Mouse (Mus musculus) leukemia stem cell, adult 10-12 weeks (primary cell): ENCODE measurements around the gene Tex9. TPM values are rescaled to one million over a fixed set of nuclear protein-coding genes. Genes with fewer than 3 reads are reported as not detected.

Experiments
- polyA plus RNA-seq: library from polyadenylated mRNA; stranded (reverse); fragments of >175 nt; gene quantifications from 2 replicates; pipeline ENCODE4 v1.2.3, GENCODE M21; 2012; ENCODE audit warnings: low replicate concordance

The Tex9 gene
- 1.1 and 5.9 TPM in 2 replicates for polyA plus RNA-seq

DNA sequence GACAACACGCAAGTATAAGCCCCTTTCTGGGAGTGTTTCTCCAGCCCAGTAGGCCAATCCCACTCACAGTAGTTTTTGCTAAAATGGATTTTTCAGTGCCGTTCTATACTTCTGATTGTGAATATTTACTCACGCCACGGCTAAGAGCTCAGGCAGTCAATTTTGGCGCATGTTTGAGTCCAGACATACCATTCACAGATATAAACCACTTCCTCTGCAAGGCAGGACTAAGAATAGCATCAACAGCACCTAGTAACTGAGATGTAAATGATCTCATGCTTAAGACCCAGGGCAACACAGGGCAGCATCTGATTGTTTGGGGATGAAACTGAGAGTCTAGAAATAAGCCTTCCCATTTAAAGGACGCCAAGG is at the start of gene Tex9:
Gene Tex9, minus strand, starts transcription at position 19 of the 372 bp plus-strand sequence.

DNA sequence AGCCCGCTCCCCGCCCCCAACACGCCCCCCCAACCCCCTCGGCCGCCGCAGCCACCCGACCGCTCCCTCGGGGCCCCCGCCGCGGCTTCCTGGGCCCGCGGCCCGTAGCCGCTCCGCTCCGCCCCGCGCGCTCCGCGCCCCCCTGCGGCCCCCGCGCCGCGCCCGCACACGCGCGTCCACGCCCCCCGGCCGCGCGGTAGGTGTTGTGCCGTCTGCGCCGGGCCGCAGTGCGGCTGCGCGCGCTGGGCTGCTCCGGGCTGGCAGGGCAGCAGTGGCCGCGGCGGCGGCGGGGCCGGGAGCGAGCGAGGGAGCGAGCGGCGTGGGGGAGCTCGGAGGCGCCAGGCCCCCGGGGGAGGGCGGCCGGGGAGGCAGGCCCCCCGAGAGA is 40.0 kb upstream of the Tex9 start, which contains the start of gene Rfx7:
Gene Rfx7, plus strand, starts transcription at position 245 of the 385 bp plus-strand sequence.

DNA sequence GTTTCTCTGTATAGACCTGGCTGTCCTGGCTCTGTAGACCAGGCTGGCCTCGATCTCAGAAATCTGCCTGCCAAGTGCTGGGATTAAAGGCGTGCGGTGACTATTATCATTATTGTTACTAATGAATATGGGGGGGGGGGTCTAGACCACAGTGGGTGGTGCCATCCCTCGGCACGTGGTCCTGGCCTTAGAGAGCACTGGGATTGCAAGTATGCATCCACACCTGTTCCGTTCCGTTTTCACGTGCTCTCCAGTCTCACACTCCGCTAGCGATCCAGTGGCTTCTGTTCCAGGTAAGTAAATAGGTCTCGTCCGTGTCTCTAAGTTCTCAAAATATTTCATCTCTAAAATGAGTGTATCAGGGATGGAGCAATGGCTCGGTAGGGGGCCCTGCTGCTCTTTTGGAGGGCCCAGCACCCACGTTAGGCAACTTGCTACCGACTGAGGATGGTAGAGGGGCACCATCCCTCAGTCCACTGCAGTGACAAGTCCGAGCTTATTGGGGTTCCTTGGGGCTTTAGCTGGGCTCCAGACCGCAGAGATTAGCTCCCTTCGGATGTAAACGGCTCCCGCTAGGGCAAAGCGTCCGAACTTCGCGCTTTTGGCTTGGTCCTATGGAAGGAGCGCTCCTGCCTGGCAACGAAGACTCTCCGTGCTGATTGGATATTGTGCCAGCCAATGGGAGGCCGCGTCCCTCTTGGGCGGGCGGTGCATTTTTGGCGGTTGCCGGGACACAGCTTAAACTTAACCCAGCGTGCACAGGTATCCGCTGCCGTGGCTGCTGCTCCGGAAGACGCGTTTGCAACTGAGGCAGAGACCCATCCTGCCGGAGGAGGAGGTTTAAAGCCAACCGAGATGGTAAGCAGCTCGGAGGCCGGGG is 54.0 kb downstream of the Tex9 start, which contains the start of gene Mns1:
Gene Mns1, plus strand, starts transcription at position 190 of the 880 bp plus-strand sequence.

Other genes starting within 250 kb of the Tex9 start
- gene Zfp280d, start 217.4 kb downstream of the Tex9 start, polyA plus RNA-seq = 1.2 and 23.8 TPM in 2 replicates
- 3.5 and 20.2 TPM in 2 replicates for gene Mns1, start 54.2 kb downstream of the Tex9 start, polyA plus RNA-seq
- 20.4 TPM in 2 replicates for gene Rfx7, start 40.0 kb upstream of the Tex9 start, polyA plus RNA-seq
- 3.0 and 33.2 TPM in 2 replicates for gene Nedd4, start 170.1 kb upstream of the Tex9 start, polyA plus RNA-seq